Mouse (Mus musculus): ENCODE results near the gene Rheb.
"Not testable (repeated sequence)": the region's sequence is repeated elsewhere in the genome, so short reads cannot be mapped to it uniquely, and the experiment has no call there.

Rheb gene

DNA sequence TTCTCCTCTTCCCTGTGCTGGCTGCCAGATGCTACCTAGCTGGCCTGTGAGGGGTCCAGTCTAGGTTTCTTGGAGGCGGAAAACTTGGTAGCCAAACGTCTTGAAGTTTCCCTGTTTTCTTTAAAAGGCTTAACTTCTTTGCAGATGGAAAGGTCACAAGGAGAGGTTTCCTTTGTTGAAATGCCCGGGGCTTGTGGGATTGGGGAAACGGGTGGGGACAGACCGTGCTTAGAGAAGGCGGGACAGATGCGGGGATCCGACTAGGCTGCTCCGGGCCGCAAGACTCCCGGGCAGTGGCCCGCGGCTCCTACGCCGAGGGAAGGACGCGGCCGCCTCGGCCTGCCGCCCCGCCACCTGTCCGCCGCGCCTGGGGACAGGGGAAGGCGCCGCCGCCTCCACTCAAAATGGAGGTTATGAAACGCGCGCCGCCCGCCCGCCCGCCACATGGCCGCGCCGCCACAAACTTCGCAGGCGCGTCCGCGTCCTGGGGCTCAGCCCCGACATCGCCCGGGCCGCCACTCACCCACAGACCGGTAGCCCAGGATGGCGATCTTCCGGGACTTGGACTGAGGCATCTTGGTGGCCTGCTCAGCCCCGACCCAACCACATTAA, 656 bp downstream of the Rheb start:
- DNase-seq: peak; percentile 73

DNA sequence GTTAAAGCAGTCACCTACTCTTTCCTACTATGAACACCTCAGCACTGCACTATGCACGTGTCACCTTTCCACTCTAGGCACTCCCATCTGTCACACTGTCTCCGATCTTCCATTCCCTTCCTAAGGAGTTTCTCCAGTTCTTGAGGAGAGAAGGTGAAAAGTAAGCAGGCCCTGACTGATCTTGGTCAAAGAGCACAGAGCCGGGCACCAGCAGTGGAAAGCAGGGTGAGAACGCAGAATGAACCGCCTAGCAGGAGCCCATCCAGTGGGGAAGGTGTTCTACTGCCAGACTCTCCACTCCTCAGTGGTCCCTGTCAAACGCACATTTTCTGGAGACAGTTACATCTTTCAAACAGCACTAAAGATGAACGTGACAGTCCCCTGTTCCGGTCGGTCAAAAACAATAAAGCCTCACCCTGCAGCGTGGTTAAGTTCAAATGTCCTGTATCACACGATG, 1.4 kb downstream of the Rheb start:
- no peak for DNase-seq

- DNase-seq: no peak
Measured at GRCm38 (mm10) chr5:24834491-24834890, 7.9 kb downstream of the Rheb start.

GRCm38 (mm10) chr5:24831912-24832311, 10.5 kb downstream of the Rheb start:
- no peak for DNase-seq

DNA sequence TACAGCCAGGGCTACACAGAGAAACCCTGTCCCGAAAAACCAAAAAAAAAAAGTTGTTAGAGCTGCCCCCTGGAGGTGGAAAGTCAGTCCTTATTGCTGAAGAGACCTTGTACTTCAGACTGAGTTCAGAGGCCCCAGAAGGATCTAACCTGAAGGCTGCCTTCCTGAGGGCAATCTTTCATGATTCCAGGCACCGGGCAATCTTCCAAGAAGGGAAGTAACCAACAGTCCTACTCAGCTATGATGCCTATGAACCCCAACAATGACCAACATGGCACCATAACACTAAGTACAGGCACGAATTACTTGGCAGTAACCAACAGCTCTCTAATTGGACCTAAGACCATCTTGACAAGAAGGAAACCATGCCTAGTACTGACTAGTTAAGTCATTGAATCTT, 14.0 kb downstream of the Rheb start:
- DNase-seq: no peak

DNA sequence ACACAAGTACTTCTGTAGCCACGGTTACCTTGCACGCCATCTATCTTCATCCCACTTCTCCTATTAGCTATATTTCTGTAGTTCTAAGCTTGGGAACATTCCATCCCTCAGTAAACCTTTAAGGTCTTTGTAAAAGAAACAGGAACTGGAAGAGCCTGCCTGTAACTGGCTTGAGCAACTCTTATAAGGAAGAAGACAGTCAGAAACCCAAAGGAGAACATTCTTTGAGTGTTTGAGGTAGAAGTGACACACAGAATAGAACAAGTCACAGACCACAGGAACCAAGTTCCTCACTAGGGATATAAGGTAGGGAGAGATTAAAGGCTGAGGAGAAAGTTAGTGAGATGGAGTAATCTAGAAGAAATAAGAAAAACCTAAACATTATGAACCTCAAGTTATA, 15.3 kb downstream of the Rheb start:
- no peak for DNase-seq

DNA sequence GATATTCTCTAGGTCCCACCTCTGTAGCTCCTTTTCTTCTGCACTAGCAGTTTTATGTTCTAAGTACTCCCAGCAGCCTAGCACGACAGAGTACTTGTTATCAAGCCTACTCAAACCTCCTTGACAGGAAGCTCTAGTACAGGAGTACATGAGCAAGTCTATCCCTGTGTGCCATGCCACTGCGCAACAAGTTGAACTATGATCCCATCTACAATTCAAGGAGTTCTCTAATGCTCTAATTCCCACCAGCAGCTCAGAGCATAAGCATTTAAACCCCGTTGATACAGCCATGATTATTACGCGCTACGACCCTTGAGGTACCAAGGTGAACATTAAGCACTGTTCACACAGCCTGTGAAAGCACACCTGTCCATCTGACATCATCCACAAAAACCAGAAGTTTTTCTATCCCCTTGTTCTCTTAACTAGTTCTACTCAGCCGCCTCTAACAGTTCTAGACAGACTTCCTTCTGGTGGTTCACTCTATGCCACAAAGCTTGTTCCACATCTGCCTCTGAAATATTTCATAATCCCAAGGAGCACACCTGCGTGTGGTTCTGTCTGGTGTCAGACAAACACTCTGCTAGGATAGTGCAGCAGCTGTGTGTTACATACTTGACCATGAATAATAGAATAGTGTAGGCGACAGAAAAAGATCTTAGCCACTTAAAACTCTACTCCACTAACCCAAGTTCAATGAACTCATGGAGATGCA, 16.2 kb downstream of the Rheb start:
- DNase-seq: no peak

GRCm38 (mm10) chr5:24825365-24826055, 16.9 kb downstream of the Rheb start:
- DNase-seq: no peak

- DNase-seq: no peak
Measured at GRCm38 (mm10) chr5:24823864-24824405, 18.5 kb downstream of the Rheb start.

DNA sequence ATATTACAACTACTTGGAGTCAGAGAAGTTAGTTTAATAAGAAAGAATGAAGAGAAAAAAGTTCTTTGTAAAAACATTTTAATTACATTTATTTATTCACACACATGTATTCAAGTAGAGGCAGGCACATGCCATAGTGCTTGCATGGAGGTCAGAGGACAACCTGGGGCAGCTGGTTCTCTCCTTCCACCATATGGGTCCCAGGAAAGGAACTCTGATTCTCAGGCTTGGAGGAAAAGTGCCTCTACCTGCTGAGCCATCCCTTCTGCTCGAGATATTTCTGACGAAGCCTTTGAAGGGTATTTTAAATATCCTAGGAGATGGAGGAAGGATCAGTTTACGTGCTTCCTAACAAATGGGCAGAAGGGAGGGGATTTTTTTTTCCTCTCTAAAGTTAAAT, 19.6 kb downstream of the Rheb start:
- DNase-seq: no peak

GRCm38 (mm10) chr5:24822231-24822630, 20.2 kb downstream of the Rheb start:
- DNase-seq: not testable (repeated sequence)

- no peak for DNase-seq
Measured at GRCm38 (mm10) chr5:24821403-24821841, 21.0 kb downstream of the Rheb start.

GRCm38 (mm10) chr5:24820627-24821026, 21.8 kb downstream of the Rheb start:
- no peak for DNase-seq

DNA sequence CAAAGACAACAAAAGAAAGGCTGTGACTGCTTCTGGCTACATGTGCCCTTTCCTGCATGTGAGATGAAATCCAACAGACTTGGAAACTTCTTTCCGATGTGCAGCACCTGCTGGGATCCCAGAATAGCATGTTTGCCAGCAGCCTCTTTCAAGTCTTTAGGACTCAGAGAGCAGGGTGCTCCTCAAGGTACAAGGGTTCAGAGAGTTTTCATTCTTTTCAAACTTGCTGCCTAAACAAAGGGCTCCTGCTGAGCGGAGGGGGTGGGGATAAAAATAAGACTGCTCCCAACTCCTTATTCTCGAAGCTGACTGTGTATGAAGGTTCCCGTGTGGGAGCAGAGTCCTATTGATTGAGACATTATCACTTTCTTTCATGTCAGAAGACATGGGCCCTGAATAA, 25.2 kb downstream of the Rheb start:
- DNase-seq: no peak

GRCm38 (mm10) chr5:24813946-24814345, 28.5 kb downstream of the Rheb start:
- no peak for DNase-seq

DNA sequence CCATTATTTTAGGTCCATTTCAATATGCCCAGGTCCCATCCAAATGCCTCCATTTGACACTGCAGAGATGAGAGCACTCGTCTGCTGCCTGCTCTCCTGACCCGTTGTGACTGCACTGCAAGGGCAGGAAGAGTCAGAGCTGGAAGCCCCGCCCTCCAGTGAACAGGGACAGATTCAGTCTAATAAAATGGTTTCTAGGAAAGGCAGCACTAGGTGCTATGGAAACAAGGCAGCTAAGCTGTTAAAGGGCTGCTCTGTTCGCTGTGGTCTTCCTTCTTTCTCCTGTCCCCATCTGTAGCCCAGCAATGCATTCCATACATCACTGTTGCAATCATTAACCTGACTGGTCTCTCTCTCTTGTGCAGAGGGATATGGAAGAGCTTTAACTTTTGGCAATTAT, 29.4 kb downstream of the Rheb start:
- no peak for DNase-seq

DNA sequence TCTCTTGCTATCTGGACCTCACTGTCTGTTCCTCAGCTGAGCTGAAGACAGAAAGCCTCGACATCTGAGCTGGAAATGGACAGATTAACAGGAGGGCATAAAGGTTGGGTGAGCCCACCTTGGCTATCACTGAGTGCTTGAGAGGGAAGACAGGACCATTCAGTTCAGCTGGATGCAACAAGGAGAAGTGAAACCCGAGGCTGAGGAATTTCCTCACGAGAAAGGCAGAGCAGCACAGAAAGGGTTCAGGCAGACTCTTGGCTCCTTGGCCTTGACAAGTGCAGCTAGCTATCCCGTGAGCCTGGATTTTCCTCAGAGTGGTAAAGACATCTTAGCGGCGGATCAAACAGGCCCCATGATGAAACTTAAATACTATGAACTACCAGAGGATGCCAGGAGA, 37.2 kb downstream of the Rheb start:
- no peak for DNase-seq

- no peak for DNase-seq
Measured at GRCm38 (mm10) chr5:24804661-24805060, 37.8 kb downstream of the Rheb start.

GRCm38 (mm10) chr5:24801841-24802624, 40.4 kb downstream of the Rheb start:
- DNase-seq: no peak

- DNase-seq: peak; percentile 63
Measured at GRCm38 (mm10) chr5:24800416-24800815, 42.0 kb downstream of the Rheb start.

- DNase-seq: no peak
Measured at GRCm38 (mm10) chr5:24798639-24799038, 43.8 kb downstream of the Rheb start.

- DNase-seq: peak; percentile 39
Measured at GRCm38 (mm10) chr5:24797858-24798257, 44.6 kb downstream of the Rheb start.

DNA sequence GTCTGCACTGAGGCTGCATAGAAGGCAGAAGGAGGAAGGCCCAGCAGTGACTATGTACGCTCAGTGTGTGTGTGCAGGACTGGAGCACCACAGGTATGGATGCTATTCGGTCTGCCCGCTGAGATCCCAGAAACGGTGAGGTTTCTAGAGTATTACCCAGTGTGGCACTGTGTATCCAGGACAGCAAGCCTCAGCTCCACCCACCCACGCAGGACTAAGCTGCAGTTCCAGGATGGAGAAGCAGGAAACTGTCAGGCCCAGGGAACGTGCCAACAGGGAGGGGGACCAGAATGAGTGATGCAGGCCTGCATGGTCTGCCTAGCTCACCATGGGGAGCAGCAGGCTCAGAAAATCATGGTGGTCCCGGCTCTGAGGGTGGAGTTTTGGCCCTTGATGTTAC, 49.5 kb downstream of the Rheb start:
- no peak for DNase-seq

Measured in thymus, postnatal 4 days (tissue).